In genomic region chr15:86067581-86067910, GRCm38 (mm10) we compare ENCODE assay signal across 8 mouse cellular contexts. TPM values are rescaled to one million over a fixed set of nuclear protein-coding genes. Genes with fewer than 3 reads are reported as not detected.
A peak's percentile ranks its signal among the peaks of the same experiment; 100 is the strongest.
DNase-seq lines count a peak whose midpoint lies in the region; ATAC-seq lines count a peak whose summit lies in the region.

No protein-coding gene starts in this region.

- DNase-seq in cerebellum, adult 9-11 months, result peak; percentile 31
- no peak for DNase-seq in cerebellum, postnatal 36 days
- DNase-seq in 416B (ENCODE audit: low read depth), result peak; percentile 97
- DNase-seq in left cerebral cortex, adult 11 months (ENCODE audit: low spot score), result no peak
- no peak for DNase-seq in Muller cell, postnatal 12 days (ENCODE audit: inconsistent ontology term)

- WGBS in heart, embryonic 16.5 days, result 24% methylated on average over 6 of the region's 6 CpGs
- WGBS in macrophage (ENCODE audit: missing documents), result 9% methylated on average over 6 of the region's 6 CpGs
- WGBS in midbrain, embryonic 16.5 days, result 78% methylated on average over 6 of the region's 6 CpGs

- no peak overlapping the region for H3K4me3 ChIP-seq in heart, embryonic 16.5 days (ENCODE audit: low read length)
- H3K4me3 ChIP-seq in macrophage (ENCODE audit: inconsistent target), result no peak overlapping the region
- no peak overlapping the region for H3K4me3 ChIP-seq in midbrain, embryonic 16.5 days (ENCODE audit: low read depth, low read length)

- no peaks in the 10 kb centered on the region for H3K79me2 ChIP-seq in macrophage (ENCODE audit: inconsistent target)

- H3K4me1 ChIP-seq in heart, embryonic 16.5 days (ENCODE audit: control insufficient read depth, insufficient read depth, low read length), result peaks cover 44% of the 10 kb centered on the region
- H3K4me1 ChIP-seq in midbrain, embryonic 16.5 days (ENCODE audit: control insufficient read depth, insufficient read depth, low read length), result peaks cover 21% of the 10 kb centered on the region

- 0 out of 2 replicates have a peak overlapping the region, but pooled peaks have one; percentile 7 for H3K4me2 ChIP-seq in heart, embryonic 16.5 days (ENCODE audit: low read depth, low read length)
- H3K4me2 ChIP-seq in midbrain, embryonic 16.5 days (ENCODE audit: low read length), result no peak overlapping the region

- H3K36me3 ChIP-seq in heart, embryonic 16.5 days (ENCODE audit: control insufficient read depth, insufficient read depth), result no peaks in the 10 kb centered on the region
- H3K36me3 ChIP-seq in macrophage (ENCODE audit: inconsistent target), result no peaks in the 10 kb centered on the region
- H3K36me3 ChIP-seq in midbrain, embryonic 16.5 days (ENCODE audit: control insufficient read depth, insufficient read depth, low read length), result 0 out of 2 replicates have a peak, but pooled peaks cover 2% of the 10 kb centered on the region

- no peaks in the 10 kb centered on the region for H3K27me3 ChIP-seq in heart, embryonic 16.5 days (ENCODE audit: control insufficient read depth, insufficient read depth, low read length)
- H3K27me3 ChIP-seq in midbrain, embryonic 16.5 days (ENCODE audit: control insufficient read depth, insufficient read depth, low read depth, low read length), result no peaks in the 10 kb centered on the region

- ATAC-seq in heart, embryonic 16.5 days (replicated peaks; ENCODE audit: extremely low read depth, insufficient read depth, low FRiP score), result peak; percentile 33; the same call in 1 of the 2 replicates
- no peak for ATAC-seq in midbrain, embryonic 16.5 days

- peak overlapping the region; percentile 17 for H3K27ac ChIP-seq in heart, embryonic 16.5 days (ENCODE audit: low read length)
- H3K27ac ChIP-seq in macrophage, result 0 out of 2 replicates have a peak overlapping the region, but pooled peaks have one; percentile 17
- H3K27ac ChIP-seq in midbrain, embryonic 16.5 days (ENCODE audit: low read length), result no peak overlapping the region

- H3K9me3 ChIP-seq in heart, embryonic 16.5 days (replicated peaks; ENCODE audit: control insufficient read depth, low read length), result no peaks in the 10 kb centered on the region
- H3K9me3 ChIP-seq in midbrain, embryonic 16.5 days (replicated peaks; ENCODE audit: control insufficient read depth, low read length, poor library complexity, severe bottlenecking), result no peaks in the 10 kb centered on the region

- H3K9ac ChIP-seq in heart, embryonic 16.5 days (ENCODE audit: low read length), result no peak overlapping the region
- H3K9ac ChIP-seq in midbrain, embryonic 16.5 days (ENCODE audit: low read depth, low read length), result no peak overlapping the region

RNA-seq across cellular contexts. Expression of gene Gramd4, which starts 10.1 kb away (rescaled TPM):
- polyA plus RNA-seq in heart, embryonic 16.5 days (2015; fragmentation: Nextera tagmentation; extraction: Ambion mirVana), result 18.7 and 22.2 TPM in 2 replicates
- 10 to 100 TPM in 2 of 26 experiments, 1 to 10 TPM in 20, under 1 TPM in 3, not detected in 1; 0.52 to 13.4 (median 3.5) TPM for total RNA-seq in macrophage (2018; cell fraction: chromatin; rRNA removed)
- total RNA-seq in macrophage (2018; cell fraction: cytosol; rRNA removed), result 1 to 10 TPM in 12 of 26 experiments, under 1 TPM in 14; 0.41 to 3.3 (median 0.89) TPM
- total RNA-seq in macrophage (2018; cell fraction: nucleus; rRNA removed), result 10 to 100 TPM in 1 of 26 experiments, 1 to 10 TPM in 17, under 1 TPM in 8; 0.43 to 11.3 (median 2.1) TPM
- polyA plus RNA-seq in macrophage (2018), result 1.2 to 2.1 TPM (median 1.9 TPM) in 3 replicates
- 36.0 and 36.7 TPM in 2 replicates for polyA plus RNA-seq in midbrain, embryonic 16.5 days (2015; fragmentation: Nextera tagmentation; extraction: Ambion mirVana)

RNA-seq across cellular contexts. Expression of gene Celsr1, which starts 34.0 kb away (rescaled TPM):
- 1.7 TPM in 2 replicates for polyA plus RNA-seq in heart, embryonic 16.5 days (2015; fragmentation: Nextera tagmentation; extraction: Ambion mirVana)
- not detected for total RNA-seq in macrophage (2018; cell fraction: chromatin; rRNA removed)
- under 1 TPM in 8 of 26 experiments, not detected in 18; under 0.01 to 0.05 (median under 0.01) TPM for total RNA-seq in macrophage (2018; cell fraction: cytosol; rRNA removed)
- under 1 TPM in 6 of 26 experiments, not detected in 20; 0.04 to 0.30 (median 0.07) TPM for total RNA-seq in macrophage (2018; cell fraction: nucleus; rRNA removed)
- not detected in 3 replicates for polyA plus RNA-seq in macrophage (2018)
- polyA plus RNA-seq in midbrain, embryonic 16.5 days (2015; fragmentation: Nextera tagmentation; extraction: Ambion mirVana), result 1.1 and 1.3 TPM in 2 replicates

Comparison
In these comparisons a context has a peak if more than half of its experiments do, and no peak if none do; other contexts are left out.
1. DNase-seq: peak in cerebellum, adult 9-11 months (single experiment) and 416B (single experiment); none in cerebellum, postnatal 36 days (0 of 2), left cerebral cortex, adult 11 months (single experiment) and Muller cell, postnatal 12 days (single experiment).